In genomic region chr1:180267151-180267550, GRCm38 (mm10) we compare ENCODE assay signal across 18 mouse cellular contexts.
"Had no signal": no experiment of that assay in that cellular context is flagged by ENCODE, and none has a peak within 500 bp of the region (broad histone marks: within the 10 kb centered on the region; RNA-seq: fewer than 3 reads in every experiment).

No protein-coding gene starts in this region.

- H3K4me3 ChIP-seq: midbrain, embryonic 10.5 days; midbrain, embryonic 13.5 days; midbrain, embryonic 15.5 days; myocyte; neural tube, embryonic 13.5 days; neural tube, embryonic 15.5 days had no signal

- H3K4me2 ChIP-seq: lung, embryonic 14.5 days; midbrain, embryonic 13.5 days; midbrain, embryonic 15.5 days; neural tube, embryonic 13.5 days; neural tube, embryonic 15.5 days had no signal

- H3K27ac ChIP-seq: liver, embryonic 14.5 days; midbrain, embryonic 10.5 days; midbrain, embryonic 13.5 days; midbrain, embryonic 15.5 days; neural tube, embryonic 13.5 days; neural tube, embryonic 15.5 days had no signal

- H3K9ac ChIP-seq: liver, embryonic 14.5 days; lung, embryonic 14.5 days; midbrain, embryonic 13.5 days; midbrain, embryonic 15.5 days; neural tube, embryonic 13.5 days; neural tube, embryonic 15.5 days had no signal

- DNase-seq: lung, adult 18-20 months; lung, embryonic 14.5 days; lung, postnatal 4 days; retina, postnatal 1 day; right cerebral cortex, adult 18-20 months; right cerebral cortex, postnatal 25 days; right cerebral cortex, postnatal 4 days; spleen, adult 18-20 months; thymus, adult 18-20 months; thymus, postnatal 14 days; thymus, postnatal 36 days had no signal

- ATAC-seq: midbrain, embryonic 15.5 days had no signal

- H3K36me3 ChIP-seq: midbrain, embryonic 10.5 days; midbrain, embryonic 13.5 days; midbrain, embryonic 15.5 days; neural tube, embryonic 13.5 days; neural tube, embryonic 15.5 days had no signal

- H3K9me3 ChIP-seq: midbrain, embryonic 10.5 days; midbrain, embryonic 13.5 days; midbrain, embryonic 15.5 days; neural tube, embryonic 13.5 days; neural tube, embryonic 15.5 days had no signal

- H3K4me1 ChIP-seq: midbrain, embryonic 15.5 days had no signal
